Mouse (Mus musculus) stomach, embryonic 16.5 days (tissue): ENCODE measurements around the gene Fthl17f. TPM values are rescaled to one million over a fixed set of nuclear protein-coding genes. Genes with fewer than 3 reads are reported as not detected.
"Not testable (repeated sequence)": the region's sequence is repeated elsewhere in the genome, so short reads cannot be mapped to it uniquely, and the experiment has no call there.

Experiments
- ATAC-seq: fragments of 200-750 bp; cut with Nextera tagmentation; 2 replicates; pipeline ENCODE4 v1.8.0; 2017; ENCODE audit warnings: moderate number of reproducible peaks, moderate TSS enrichment; ENCODE audit not compliant: insufficient read depth, low FRiP score
- H3K27ac ChIP-seq: fragments of 300-500 bp; sonication (generic); 2 replicates; pipeline ENCODE4 v1.5.1; 2014; ENCODE audit warnings: low read length
- H3K27me3 ChIP-seq: fragments of 300-500 bp; sonication (generic); 2 replicates; pipeline ENCODE4 v1.6.1; 2014; ENCODE audit warnings: low read length, control low read depth, mixed read lengths; ENCODE audit not compliant: control insufficient read depth, insufficient read depth
- H3K36me3 ChIP-seq: fragments of 300-500 bp; sonication (generic); 2 replicates; pipeline ENCODE4 v1.6.1; 2014; ENCODE audit warnings: low read length; ENCODE audit not compliant: control insufficient read depth, insufficient read depth
- H3K4me1 ChIP-seq: fragments of 300-500 bp; sonication (generic); 2 replicates; pipeline ENCODE4 v1.6.1; 2014; ENCODE audit warnings: low read length, control low read depth, mixed read lengths; ENCODE audit not compliant: control insufficient read depth, insufficient read depth
- H3K4me2 ChIP-seq: fragments of 300-500 bp; sonication (generic); 2 replicates; pipeline ENCODE4 v1.6.1; 2014; ENCODE audit warnings: low read depth, low read length, mixed read lengths
- H3K4me3 ChIP-seq: fragments of 300-500 bp; sonication (generic); replicated peaks from 2 replicates; pipeline ENCODE4 v1.5.1; 2014; ENCODE audit warnings: mild to moderate bottlenecking, low read length
- H3K9ac ChIP-seq: fragments of 300-500 bp; sonication (generic); 2 replicates; pipeline ENCODE4 v1.6.1; 2014; ENCODE audit warnings: low read length
- H3K9me3 ChIP-seq: fragments of 300-500 bp; sonication (generic); replicated peaks from 2 replicates; pipeline ENCODE4 v1.6.1; 2016; ENCODE audit warnings: low read length, control low read depth; ENCODE audit not compliant: control insufficient read depth
- WGBS: fragments of 180-500 bp; shearing (Covaris S2); extraction: QIAGEN DNeasy Blood & Tissue Kit; methylation state at CpG from one replicate; pipeline ENCODE4 v1.1.7; 2014; 5-methylcytosine and 5-hydroxymethylcytosine counted together
- polyA plus RNA-seq: library from polyadenylated mRNA; unstranded; fragments of >200 nt; fragmentation: Nextera tagmentation; extraction: Ambion mirVana; gene quantifications from 2 replicates; pipeline ENCODE4 v1.2.1, GENCODE M21; 2015

The Fthl17f gene
- polyA plus RNA-seq: not detected in 2 replicates

DNA sequence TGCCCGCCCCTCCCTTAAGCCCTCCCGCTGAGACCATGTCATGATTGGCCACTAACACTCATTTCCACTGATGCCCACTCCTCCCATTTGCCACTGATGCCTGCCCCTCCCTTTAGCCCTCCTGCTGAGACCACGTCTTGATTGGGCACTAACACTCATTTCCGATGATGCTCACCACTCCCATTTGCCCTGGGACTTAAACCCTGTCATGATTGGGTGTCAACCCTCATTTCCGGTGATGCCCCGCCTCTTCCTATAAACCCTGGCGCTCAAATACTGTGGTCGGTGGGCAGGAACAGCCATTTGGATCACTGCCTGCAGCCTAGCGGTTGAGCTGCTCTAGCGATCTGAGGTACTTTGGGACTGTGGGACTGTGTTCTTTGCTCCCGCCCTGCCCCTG, at the start of gene Fthl17f:
Gene Fthl17f, plus strand, starts transcription at position 301 of the 400 bp plus-strand sequence.
- H3K4me1 ChIP-seq, H3K9ac ChIP-seq, H3K27me3 ChIP-seq, H3K9me3 ChIP-seq, H3K27ac ChIP-seq, H3K4me3 ChIP-seq, ATAC-seq, H3K4me2 ChIP-seq, H3K36me3 ChIP-seq: not testable (repeated sequence)
- WGBS: 90% methylated on average over 11 of the region's 11 CpGs

GRCm38 (mm10) chrX:9016079-9016478, 46.7 kb upstream of the Fthl17f start:
- Histone ChIP-seq H3K4me3 (no peak overlapping the region), H3K27me3 (no peaks in the 10 kb centered on the region), H3K4me1 (no peaks in the 10 kb centered on the region), H3K27ac (no peak overlapping the region), H3K4me2 (no peak overlapping the region), H3K36me3 (no peaks in the 10 kb centered on the region), H3K9ac (no peak overlapping the region), H3K9me3 (no peaks in the 10 kb centered on the region)
- ATAC-seq: no peak
- WGBS: 76% methylated on average over 1 of the region's 1 CpGs

- H3K36me3 ChIP-seq: no peaks in the 10 kb centered on the region
- H3K27me3 ChIP-seq: no peaks in the 10 kb centered on the region
- no peaks in the 10 kb centered on the region for H3K9me3 ChIP-seq
- ATAC-seq: no peak
- no peak overlapping the region for H3K4me3 ChIP-seq
- H3K4me2 ChIP-seq: no peak overlapping the region
- no peak overlapping the region for H3K27ac ChIP-seq
- no peak overlapping the region for H3K9ac ChIP-seq
- no peaks in the 10 kb centered on the region for H3K4me1 ChIP-seq
- 59% methylated on average over 10 of the region's 10 CpGs for WGBS
These were observed 43.3 kb upstream of the Fthl17f start for GRCm38 (mm10) chrX:9019481-9019880.

- H3K27me3 ChIP-seq, ATAC-seq, H3K4me3 ChIP-seq, H3K4me1 ChIP-seq, H3K9ac ChIP-seq, H3K4me2 ChIP-seq, H3K27ac ChIP-seq, H3K36me3 ChIP-seq, H3K9me3 ChIP-seq: not testable (repeated sequence)
- no CpG with 5 or more reads among the region's 10 CpGs for WGBS
These were observed 29.6 kb upstream of the Fthl17f start, which contains the start of gene Fthl17e for GRCm38 (mm10) chrX:9033193-9033592. Fthl17e (plus strand) TSS chrX:9033493.

- H3K9ac ChIP-seq, H3K27ac ChIP-seq, H3K27me3 ChIP-seq, ATAC-seq, H3K9me3 ChIP-seq, H3K36me3 ChIP-seq, H3K4me1 ChIP-seq, H3K4me3 ChIP-seq, H3K4me2 ChIP-seq: not testable (repeated sequence)
- whole genome bisulfite sequencing: 26% methylated on average over 3 of the region's 4 CpGs
These were observed 21.2 kb upstream of the Fthl17f start for GRCm38 (mm10) chrX:9041611-9042010.

- not testable (repeated sequence) for H3K36me3 ChIP-seq, H3K9ac ChIP-seq, H3K9me3 ChIP-seq, H3K27me3 ChIP-seq, ATAC-seq, H3K4me2 ChIP-seq, H3K4me3 ChIP-seq, H3K27ac ChIP-seq, H3K4me1 ChIP-seq
- 26% methylated on average over 7 of the region's 9 CpGs for WGBS
These were observed 1.9 kb upstream of the Fthl17f start for GRCm38 (mm10) chrX:9060952-9061351.

DNA sequence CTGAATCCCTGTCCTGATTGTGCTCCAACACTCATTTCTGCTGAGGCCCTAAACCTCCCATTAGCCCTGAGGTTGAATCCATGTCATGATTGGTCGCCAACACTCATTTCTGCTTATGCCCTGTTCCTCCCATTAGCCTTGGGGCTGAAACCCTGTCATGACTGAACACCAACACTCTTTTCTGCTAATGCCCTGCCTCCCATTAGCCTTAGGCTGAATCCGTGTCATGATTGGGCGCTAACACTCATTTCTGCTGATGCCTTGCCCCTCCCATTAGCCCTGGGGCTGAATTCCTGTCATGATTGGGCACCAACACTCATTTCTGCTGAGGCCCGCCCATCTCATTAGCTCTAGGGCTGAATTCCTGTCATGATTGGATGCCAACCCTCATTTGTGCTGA, 714 bp upstream of the Fthl17f start:
- no peak overlapping the region for H3K4me3 ChIP-seq
- H3K9ac ChIP-seq: no peak overlapping the region
- H3K9me3 ChIP-seq: no peaks in the 10 kb centered on the region
- 88% methylated on average over 4 of the region's 4 CpGs for WGBS
- no peaks in the 10 kb centered on the region for H3K27me3 ChIP-seq
- no peak overlapping the region for H3K27ac ChIP-seq
- H3K4me1 ChIP-seq: no peaks in the 10 kb centered on the region
- H3K36me3 ChIP-seq: no peaks in the 10 kb centered on the region
- no peak for ATAC-seq
- H3K4me2 ChIP-seq: no peak overlapping the region

DNA sequence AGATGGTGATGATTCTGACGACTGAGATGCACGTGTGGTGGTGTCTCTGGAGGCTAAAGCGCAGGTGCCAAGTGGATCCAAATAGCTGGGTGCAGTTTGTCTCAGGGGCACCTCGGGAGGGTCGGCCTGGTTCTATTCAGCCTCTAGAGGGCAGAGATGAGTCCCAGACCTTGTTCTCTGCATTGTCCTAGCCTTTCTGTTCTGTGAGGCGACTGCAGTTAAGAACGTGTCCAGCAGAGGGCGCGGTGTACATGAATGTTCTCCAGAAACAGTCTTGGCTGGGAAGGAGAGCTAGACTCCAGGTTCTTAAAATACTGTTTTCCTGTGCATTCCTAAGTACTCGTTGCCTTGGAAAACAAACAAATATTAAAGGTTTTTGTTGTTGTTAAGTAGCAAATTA, 14.9 kb downstream of the Fthl17f start:
- not testable (repeated sequence) for H3K9ac ChIP-seq, H3K27me3 ChIP-seq, H3K4me3 ChIP-seq, H3K36me3 ChIP-seq, H3K4me1 ChIP-seq, H3K9me3 ChIP-seq, H3K27ac ChIP-seq, H3K4me2 ChIP-seq, ATAC-seq
- 7% methylated on average over 7 of the region's 10 CpGs for WGBS

GRCm38 (mm10) chrX:9095066-9095465, 32.3 kb downstream of the Fthl17f start:
- not testable (repeated sequence) for H3K9me3 ChIP-seq, H3K4me1 ChIP-seq, H3K27me3 ChIP-seq, H3K4me2 ChIP-seq, H3K9ac ChIP-seq, H3K27ac ChIP-seq, H3K4me3 ChIP-seq, ATAC-seq, H3K36me3 ChIP-seq

DNA sequence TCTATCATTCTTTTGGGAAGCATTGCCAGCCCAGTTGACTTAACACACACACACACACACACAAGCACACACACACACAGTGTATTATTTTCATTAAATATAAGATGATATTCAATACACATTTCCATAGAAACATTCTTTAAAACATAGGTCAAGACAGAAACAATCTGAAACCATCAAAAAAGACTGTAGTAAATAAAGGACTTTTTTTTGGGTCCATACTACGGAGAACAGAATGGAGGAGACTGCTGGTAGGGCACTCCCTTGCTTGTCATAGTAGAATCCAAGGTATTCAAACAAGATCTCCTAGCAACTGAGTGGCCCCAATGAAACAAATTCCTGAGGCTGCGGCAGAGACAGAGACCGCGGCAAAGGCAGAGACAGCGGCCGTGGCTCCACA, 41.4 kb downstream of the Fthl17f start, which contains the start of gene 4930402K13Rik:
Gene 4930402K13Rik, plus strand, starts transcription at position 301 of the 400 bp plus-strand sequence.
- Histone ChIP-seq H3K27me3 (no peaks in the 10 kb centered on the region), H3K9me3 (no peaks in the 10 kb centered on the region), H3K36me3 (no peaks in the 10 kb centered on the region), H3K4me3 (no peak within 1 kb of the TSS), H3K27ac (no peak within 1 kb of the TSS), H3K4me1 (no peaks in the 10 kb centered on the region), H3K9ac (no peak within 1 kb of the TSS), H3K4me2 (no peak within 1 kb of the TSS)
- no peak for ATAC-seq
- WGBS: 87% methylated on average over 6 of the region's 6 CpGs
